Mouse (Mus musculus) limb, embryonic 13.5 days (tissue): ENCODE data around the gene Tspan4. TPM values are rescaled to one million over a fixed set of nuclear protein-coding genes. Genes with fewer than 3 reads are reported as not detected.

Experiments
- ATAC-seq: fragments of 200-750 bp; cut with Nextera tagmentation; 2 replicates; pipeline ENCODE4 v1.8.0; 2017; ENCODE audit warnings: low read depth, moderate number of reproducible peaks, moderate TSS enrichment; ENCODE audit not compliant: low FRiP score
- H3K27ac ChIP-seq: fragments of 300-500 bp; sonication (generic); 2 replicates; pipeline ENCODE4 v1.5.1; 2015; ENCODE audit warnings: inconsistent platforms, mild to moderate bottlenecking, moderate library complexity
- H3K27me3 ChIP-seq: fragments of 300-500 bp; sonication (generic); 2 replicates; pipeline ENCODE4 v1.6.1; 2015; ENCODE audit warnings: mild to moderate bottlenecking, inconsistent platforms
- H3K36me3 ChIP-seq: fragments of 300-500 bp; sonication (generic); 2 replicates; pipeline ENCODE4 v1.6.1; 2015; ENCODE audit warnings: inconsistent platforms, mild to moderate bottlenecking, moderate library complexity
- H3K4me1 ChIP-seq: fragments of 300-500 bp; sonication (generic); 2 replicates; pipeline ENCODE4 v1.6.1; 2015; ENCODE audit warnings: inconsistent platforms
- H3K4me2 ChIP-seq: fragments of 300-500 bp; sonication (generic); replicated peaks from 2 replicates; pipeline ENCODE4 v1.6.1; 2015; ENCODE audit warnings: inconsistent platforms, mild to moderate bottlenecking, moderate library complexity
- H3K4me3 ChIP-seq: fragments of 300-500 bp; sonication (generic); 2 replicates; pipeline ENCODE4 v1.5.1; 2015; ENCODE audit warnings: moderate library complexity, mild to moderate bottlenecking, inconsistent platforms
- H3K9ac ChIP-seq: fragments of 300-500 bp; sonication (generic); 2 replicates; pipeline ENCODE4 v1.6.1; 2015; ENCODE audit warnings: mild to moderate bottlenecking, inconsistent platforms
- H3K9me3 ChIP-seq: fragments of 300-500 bp; sonication (generic); 2 replicates; pipeline ENCODE4 v1.6.1; 2016; ENCODE audit warnings: inconsistent platforms
- WGBS: fragments of 180-500 bp; shearing (Covaris S2); methylation state at CpG from one replicate; pipeline ENCODE4 v1.1.7; 2015; 5-methylcytosine and 5-hydroxymethylcytosine counted together
- polyA plus RNA-seq: library from polyadenylated mRNA; unstranded; fragments of >200 nt; fragmentation: Nextera tagmentation; extraction: Ambion mirVana; gene quantifications from 2 replicates; pipeline ENCODE4 v1.2.1, GENCODE M21; 2015

Gene Tspan4
- polyA plus RNA-seq, 1 experiment from 2014 or later, result 71.2 TPM

GRCm38 (mm10) chr7:141465388-141466044 is 9.5 kb upstream of the Tspan4 start:
- Histone ChIP-seq H3K4me1 (peaks cover 66% of the 10 kb centered on the region), H3K36me3 (peaks cover 15% of the 10 kb centered on the region), H3K27ac (peak overlapping the region; percentile 39; the same call in 1 of the 2 replicates), H3K9me3 (no peaks in the 10 kb centered on the region), H3K4me2 (peak overlapping the region; percentile 60), H3K4me3 (peak overlapping the region; percentile 33; the same call in 1 of the 2 replicates), H3K9ac (peak overlapping the region; percentile 61; the same call in 1 of the 2 replicates), H3K27me3 (peaks cover 59% of the 10 kb centered on the region)
- WGBS, result 17% methylated on average over 10 of the region's 10 CpGs
- no peak for ATAC-seq

- H3K27ac ChIP-seq, result peak overlapping the region; percentile 39; the same call in 1 of the 2 replicates
- peaks cover 54% of the 10 kb centered on the region for H3K27me3 ChIP-seq
- no peaks in the 10 kb centered on the region for H3K9me3 ChIP-seq
- peaks cover 20% of the 10 kb centered on the region for H3K36me3 ChIP-seq
- H3K4me3 ChIP-seq, result 0 out of 2 replicates have a peak overlapping the region, but pooled peaks have one; percentile 33
- no peak for ATAC-seq
- peaks cover 66% of the 10 kb centered on the region for H3K4me1 ChIP-seq
- peak overlapping the region; percentile 60 for H3K4me2 ChIP-seq
- H3K9ac ChIP-seq, result peak overlapping the region; percentile 61
- 75% methylated on average over 7 of the region's 7 CpGs for WGBS
Observed at GRCm38 (mm10) chr7:141466045-141466394, 9.0 kb upstream of the Tspan4 start.

DNA sequence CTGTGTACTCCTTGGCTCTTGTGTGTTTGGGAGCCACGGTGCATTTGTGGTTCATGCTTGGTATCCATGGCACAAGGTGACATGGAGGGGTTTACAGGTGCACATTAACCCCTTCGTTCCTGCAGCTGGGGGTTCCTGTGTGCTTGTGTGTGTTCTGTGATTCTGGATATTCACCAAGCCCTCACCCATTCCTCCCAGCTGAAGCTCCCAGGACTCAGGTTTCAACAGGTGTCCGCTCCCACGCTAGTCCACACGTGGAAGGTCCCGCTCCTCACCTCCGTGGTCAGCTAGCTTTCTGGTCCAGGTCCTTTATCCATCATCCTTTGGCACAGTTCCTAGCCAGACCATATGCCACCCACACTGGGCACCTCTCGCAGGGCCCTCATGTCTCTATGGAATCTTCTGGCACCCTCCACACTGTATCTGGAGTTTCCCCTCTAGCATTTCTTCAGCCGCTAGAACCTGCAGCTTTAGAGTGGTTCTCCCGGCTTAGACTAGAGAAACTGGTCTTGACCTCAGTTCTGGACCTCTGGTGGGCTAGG is 8.4 kb upstream of the Tspan4 start:
- 56% methylated on average over 10 of the region's 10 CpGs for WGBS
- peaks cover 48% of the 10 kb centered on the region for H3K27me3 ChIP-seq

DNA sequence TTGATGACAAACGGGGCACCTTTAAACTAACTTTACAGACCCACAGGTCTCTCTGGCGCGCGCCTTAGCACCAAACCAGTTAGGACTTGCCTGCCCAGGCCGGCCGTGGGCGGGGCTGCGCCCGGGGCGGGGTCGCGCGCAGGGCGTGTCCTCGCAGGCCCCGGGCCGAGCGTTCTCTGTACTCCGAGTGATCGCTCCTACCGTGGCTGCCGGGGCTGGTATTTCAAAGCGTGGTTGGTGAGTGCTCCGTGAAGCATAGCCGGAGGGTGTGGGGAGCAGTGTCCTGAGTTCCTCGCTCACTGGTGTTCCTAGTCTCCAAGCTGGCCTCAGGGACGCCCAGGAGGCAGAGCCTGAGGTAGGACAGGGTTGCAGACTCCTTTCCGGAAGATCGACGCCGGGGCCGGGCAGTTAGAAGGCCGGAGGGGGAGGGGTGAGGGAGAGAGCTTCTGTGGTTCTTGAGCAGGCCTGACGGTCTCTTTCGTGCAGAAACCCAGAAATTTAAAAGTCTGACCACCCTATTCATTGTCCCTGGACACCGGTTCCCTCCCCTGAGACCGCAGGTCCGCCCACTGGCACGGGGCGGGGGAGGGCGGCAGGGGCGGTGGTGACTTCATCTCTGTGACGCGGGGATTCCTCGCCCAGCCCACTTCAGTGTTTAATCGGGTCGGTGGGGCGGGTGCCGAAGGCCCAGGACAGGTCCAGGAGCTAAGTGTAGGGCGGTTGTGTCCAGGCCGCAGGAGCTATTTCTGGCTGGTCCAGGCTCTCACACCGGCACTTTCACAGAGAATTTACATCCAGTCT is 7.6 kb upstream of the Tspan4 start, which contains the start of gene Cd151:
Gene Cd151 (plus strand): TSS at position 163 of the 801 bp plus-strand sequence.
- H3K9ac ChIP-seq, result peak within 1 kb of the TSS; percentile 86
- H3K4me3 ChIP-seq, result peak within 1 kb of the TSS; percentile 83

More for the DNA sequence above, 8.4 kb upstream of the Tspan4 start:
- H3K4me3 ChIP-seq, result peak overlapping the region; percentile 83
- peak overlapping the region; percentile 81 for H3K27ac ChIP-seq
- H3K9ac ChIP-seq, result peak overlapping the region; percentile 86
- peaks cover 63% of the 10 kb centered on the region for H3K4me1 ChIP-seq
- no peaks in the 10 kb centered on the region for H3K9me3 ChIP-seq
- H3K36me3 ChIP-seq, result peaks cover 26% of the 10 kb centered on the region
- peak overlapping the region; percentile 91 for H3K4me2 ChIP-seq
- ATAC-seq, result no peak

DNA sequence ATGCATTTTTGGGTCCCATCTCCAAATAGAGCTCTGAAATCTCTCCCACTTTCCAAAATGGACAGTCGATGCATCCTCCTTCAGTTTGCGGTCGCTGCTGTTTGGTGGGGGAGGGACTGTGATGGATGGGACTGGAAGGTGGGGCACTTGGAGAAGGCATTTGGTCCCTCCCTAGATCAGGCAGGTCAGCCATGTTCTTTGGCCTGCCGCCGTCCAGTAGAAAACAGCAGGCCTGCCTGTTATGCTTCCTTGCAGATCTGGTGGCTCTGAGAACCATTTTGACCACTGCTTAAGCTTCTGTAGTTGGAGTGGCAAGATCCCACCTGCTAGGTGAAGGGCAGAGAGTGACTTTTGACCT is 6.9 kb upstream of the Tspan4 start:
- H3K27me3 ChIP-seq, result peaks cover 33% of the 10 kb centered on the region
- peak overlapping the region; percentile 86 for H3K9ac ChIP-seq
- no peaks in the 10 kb centered on the region for H3K9me3 ChIP-seq
- 14% methylated on average over 5 of the region's 5 CpGs for WGBS
- peaks cover 54% of the 10 kb centered on the region for H3K4me1 ChIP-seq
- no peak for ATAC-seq
- H3K27ac ChIP-seq, result peak overlapping the region; percentile 81; the same call in 1 of the 2 replicates
- H3K36me3 ChIP-seq, result peaks cover 38% of the 10 kb centered on the region
- peak overlapping the region; percentile 91 for H3K4me2 ChIP-seq
- H3K4me3 ChIP-seq, result peak overlapping the region; percentile 83

More for the DNA sequence above, 7.6 kb upstream of the Tspan4 start, which contains the start of gene Cd151:
- peaks cover 33% of the 10 kb centered on the region for H3K36me3 ChIP-seq
- peak within 1 kb of the TSS; percentile 81 for H3K27ac ChIP-seq
- ATAC-seq, result peak; percentile 81
- peak within 1 kb of the TSS; percentile 91 for H3K4me2 ChIP-seq
- H3K9me3 ChIP-seq, result no peaks in the 10 kb centered on the region
- H3K27me3 ChIP-seq, result peaks cover 40% of the 10 kb centered on the region
- WGBS, result under 1% methylated on average over 52 of the region's 52 CpGs
- peaks cover 56% of the 10 kb centered on the region for H3K4me1 ChIP-seq

GRCm38 (mm10) chr7:141468522-141469211 is 6.4 kb upstream of the Tspan4 start:
- WGBS, result 14% methylated on average over 8 of the region's 8 CpGs
- peaks cover 28% of the 10 kb centered on the region for H3K27me3 ChIP-seq
- H3K9me3 ChIP-seq, result no peaks in the 10 kb centered on the region
- peak overlapping the region; percentile 86 for H3K9ac ChIP-seq
- peaks cover 38% of the 10 kb centered on the region for H3K36me3 ChIP-seq
- peak overlapping the region; percentile 83 for H3K4me3 ChIP-seq
- H3K27ac ChIP-seq, result peak overlapping the region; percentile 81
- peak; percentile 60 for ATAC-seq
- H3K4me2 ChIP-seq, result peak overlapping the region; percentile 91
- H3K4me1 ChIP-seq, result peaks cover 58% of the 10 kb centered on the region

- Histone ChIP-seq H3K36me3 (peaks cover 38% of the 10 kb centered on the region), H3K9me3 (no peaks in the 10 kb centered on the region), H3K4me2 (peak overlapping the region; percentile 91), H3K4me3 (peak overlapping the region; percentile 83), H3K27ac (peak overlapping the region; percentile 81), H3K9ac (peak overlapping the region; percentile 86), H3K27me3 (peaks cover 21% of the 10 kb centered on the region), H3K4me1 (peaks cover 59% of the 10 kb centered on the region)
- 89% methylated on average over 6 of the region's 6 CpGs for WGBS
- no peak for ATAC-seq
Observed at GRCm38 (mm10) chr7:141469352-141469751, 5.7 kb upstream of the Tspan4 start.

DNA sequence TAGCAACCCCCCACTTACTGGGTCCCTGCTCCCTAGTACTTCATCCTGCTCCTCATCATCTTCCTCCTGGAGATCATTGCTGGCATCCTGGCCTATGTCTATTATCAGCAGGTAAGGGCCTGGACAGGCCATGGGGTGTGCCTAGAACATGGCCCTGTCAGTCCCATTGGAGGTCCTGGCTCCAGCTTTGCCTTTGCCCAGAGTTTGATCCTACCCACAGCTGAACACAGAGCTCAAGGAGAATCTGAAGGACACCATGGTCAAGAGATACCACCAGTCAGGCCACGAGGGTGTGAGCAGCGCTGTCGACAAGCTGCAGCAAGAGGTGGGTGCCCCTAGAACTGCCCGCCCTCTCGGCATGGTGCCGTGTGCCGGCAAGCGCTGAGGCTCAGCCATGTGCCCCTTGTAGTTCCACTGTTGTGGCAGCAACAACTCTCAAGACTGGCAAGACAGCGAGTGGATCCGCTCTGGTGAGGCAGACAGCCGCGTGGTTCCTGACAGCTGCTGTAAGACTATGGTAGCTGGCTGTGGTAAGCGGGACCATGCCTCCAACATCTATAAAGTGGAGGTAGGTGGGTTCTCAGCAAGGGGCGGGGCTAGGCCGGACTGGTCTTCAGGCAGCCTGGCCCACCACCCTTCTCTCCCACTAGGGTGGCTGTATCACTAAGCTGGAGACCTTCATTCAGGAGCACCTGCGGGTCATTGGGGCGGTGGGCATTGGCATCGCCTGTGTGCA is 5.0 kb upstream of the Tspan4 start:
- no peaks in the 10 kb centered on the region for H3K9me3 ChIP-seq
- H3K36me3 ChIP-seq, result peaks cover 38% of the 10 kb centered on the region
- H3K4me1 ChIP-seq, result peaks cover 54% of the 10 kb centered on the region
- WGBS, result 89% methylated on average over 18 of the region's 18 CpGs
- H3K9ac ChIP-seq, result no peak overlapping the region
- ATAC-seq, result no peak
- H3K27me3 ChIP-seq, result peaks cover 14% of the 10 kb centered on the region
- H3K4me2 ChIP-seq, result peak overlapping the region; percentile 91; the same call in 1 of the 2 replicates
- H3K27ac ChIP-seq, result no peak overlapping the region
- no peak overlapping the region for H3K4me3 ChIP-seq

- Histone ChIP-seq H3K4me1 (peaks cover 50% of the 10 kb centered on the region), H3K9me3 (no peaks in the 10 kb centered on the region), H3K4me3 (no peak overlapping the region), H3K9ac (no peak overlapping the region), H3K27ac (no peak overlapping the region), H3K27me3 (peaks cover 8% of the 10 kb centered on the region), H3K36me3 (peaks cover 38% of the 10 kb centered on the region), H3K4me2 (no peak overlapping the region)
- WGBS, result 93% methylated on average over 10 of the region's 10 CpGs
- no peak for ATAC-seq
Observed at GRCm38 (mm10) chr7:141470637-141470944, 4.4 kb upstream of the Tspan4 start.

DNA sequence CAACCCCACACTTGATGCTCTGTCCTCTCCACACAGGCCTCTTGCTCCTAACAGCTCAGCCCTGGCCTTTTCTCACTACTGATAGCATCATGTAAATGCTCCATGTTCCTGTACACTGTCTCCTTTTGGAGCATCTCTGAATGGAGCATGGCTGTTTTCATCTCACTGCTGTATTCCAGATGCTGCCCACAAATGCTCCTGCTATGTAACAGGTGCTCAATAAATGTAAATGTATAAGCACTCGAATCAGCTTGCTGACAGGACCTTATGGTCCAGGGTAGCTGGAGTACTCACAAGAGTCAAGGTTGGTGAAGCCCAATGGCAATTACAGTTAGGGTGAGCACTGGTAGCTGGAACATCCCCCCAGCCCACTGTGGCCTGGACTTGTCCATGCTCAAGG is 3.8 kb upstream of the Tspan4 start:
- Histone ChIP-seq H3K9ac (no peak overlapping the region), H3K4me3 (no peak overlapping the region), H3K9me3 (no peaks in the 10 kb centered on the region), H3K27me3 (peaks cover 2% of the 10 kb centered on the region), H3K4me2 (no peak overlapping the region), H3K36me3 (peaks cover 38% of the 10 kb centered on the region), H3K27ac (no peak overlapping the region), H3K4me1 (peaks cover 51% of the 10 kb centered on the region)
- no peak for ATAC-seq
- 78% methylated on average over 1 of the region's 1 CpGs for WGBS

GRCm38 (mm10) chr7:141472226-141472625 is 2.8 kb upstream of the Tspan4 start:
- WGBS, result 78% methylated on average over 6 of the region's 6 CpGs
- Histone ChIP-seq H3K9me3 (no peaks in the 10 kb centered on the region), H3K4me3 (no peak overlapping the region), H3K27me3 (no peaks in the 10 kb centered on the region), H3K9ac (no peak overlapping the region), H3K4me2 (no peak overlapping the region), H3K36me3 (peaks cover 38% of the 10 kb centered on the region), H3K27ac (no peak overlapping the region), H3K4me1 (peaks cover 52% of the 10 kb centered on the region)
- no peak for ATAC-seq
